Mouse (Mus musculus): ENCODE measurements at regions not wholly inside any gene's neighbourhood (a gene's known extent, or its start where the extent isn't known, plus 50 kb on each side); places are given as distances from the start of the nearest gene placed in this dataset.

- TF ChIP-seq MAFK (IDR thresholded peaks at IDR 0.05; ENCODE audit: insufficient read depth, low read depth, low read length) (no peak), HCFC1 (IDR thresholded peaks at IDR 0.05; ENCODE audit: borderline replicate concordance, insufficient read depth, low read length) (no peak), ZNF384 (IDR thresholded peaks at IDR 0.05; ENCODE audit: low read depth, low read length) (no peak), ZC3H11A (IDR thresholded peaks at IDR 0.05; ENCODE audit: borderline replicate concordance, low read depth, low read length) (no peak), CHD2 (IDR thresholded peaks at IDR 0.05; ENCODE audit: low read depth, low read length) (no peak)
These were observed 248.9 kb upstream of the Kcnq5 start for GRCm38 (mm10) chr1:22210621-22211020.

All from ES-E14 (cell line).